Mouse (Mus musculus) 3134 (cell line): Measurements from ENCODE around the gene Lsm10.

Experiments
- DNase-seq: peaks from one replicate; pipeline ENCODE4 v3.0.0-alpha.2; 2011; ENCODE audit warnings: low spot score; ENCODE audit not compliant: insufficient read length; ENCODE audit errors: extremely low read depth

The Lsm10 gene

GRCm38 (mm10) chr4:126117116-126117515 lies 20.7 kb downstream of the Lsm10 start:
- no peak for DNase-seq

GRCm38 (mm10) chr4:126118651-126119050 lies 22.2 kb downstream of the Lsm10 start:
- DNase-seq = no peak

- no peak for DNase-seq
Observed at GRCm38 (mm10) chr4:126119051-126119450, 22.6 kb downstream of the Lsm10 start.

GRCm38 (mm10) chr4:126120052-126120451 lies 23.6 kb downstream of the Lsm10 start:
- no peak for DNase-seq

DNA sequence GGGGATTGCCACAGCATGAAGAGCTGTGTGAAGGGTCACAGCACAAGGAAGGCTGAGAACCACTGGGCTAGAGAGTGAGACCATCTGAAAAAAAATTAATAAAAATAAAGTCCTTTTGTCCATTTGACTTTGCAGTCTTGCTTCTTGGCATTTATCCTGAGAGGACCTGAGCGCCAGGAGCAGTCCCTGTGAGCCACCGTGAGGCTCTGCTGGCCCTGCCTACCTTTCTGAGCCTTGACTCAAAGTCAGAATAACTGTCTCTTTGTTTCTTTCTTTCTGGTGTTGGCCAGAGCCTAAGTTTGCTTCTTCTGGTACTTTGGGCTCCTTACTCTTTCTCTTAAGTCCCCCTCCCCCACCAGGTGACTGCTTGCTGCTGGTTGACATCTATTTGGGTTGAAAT lies 24.1 kb downstream of the Lsm10 start:
- DNase-seq = no peak

GRCm38 (mm10) chr4:126123309-126124040 lies 27.1 kb downstream of the Lsm10 start:
- DNase-seq = no peak

DNA sequence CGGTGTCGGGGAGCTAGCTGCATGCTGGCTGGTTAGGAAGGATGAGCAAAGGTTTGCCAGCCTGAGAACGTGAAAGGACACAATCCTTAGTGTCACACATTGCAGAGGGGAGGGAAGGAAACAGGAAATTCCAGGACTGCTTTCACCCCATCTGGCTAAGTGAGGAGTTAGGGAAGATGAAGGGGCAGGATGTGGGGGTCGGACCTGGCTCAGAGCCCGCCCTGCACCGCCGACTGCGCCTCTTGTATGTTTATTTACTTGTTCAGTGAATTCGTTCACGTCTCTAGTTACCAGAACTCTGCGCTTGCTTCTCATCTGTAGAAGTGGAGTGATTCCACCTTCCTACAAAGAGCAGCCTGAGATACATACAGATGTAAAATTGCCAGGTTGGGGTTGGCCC lies 34.1 kb downstream of the Lsm10 start:
- DNase-seq = no peak

- DNase-seq = peak; percentile 77
Observed at GRCm38 (mm10) chr4:126131290-126132121, 35.1 kb downstream of the Lsm10 start.

DNA sequence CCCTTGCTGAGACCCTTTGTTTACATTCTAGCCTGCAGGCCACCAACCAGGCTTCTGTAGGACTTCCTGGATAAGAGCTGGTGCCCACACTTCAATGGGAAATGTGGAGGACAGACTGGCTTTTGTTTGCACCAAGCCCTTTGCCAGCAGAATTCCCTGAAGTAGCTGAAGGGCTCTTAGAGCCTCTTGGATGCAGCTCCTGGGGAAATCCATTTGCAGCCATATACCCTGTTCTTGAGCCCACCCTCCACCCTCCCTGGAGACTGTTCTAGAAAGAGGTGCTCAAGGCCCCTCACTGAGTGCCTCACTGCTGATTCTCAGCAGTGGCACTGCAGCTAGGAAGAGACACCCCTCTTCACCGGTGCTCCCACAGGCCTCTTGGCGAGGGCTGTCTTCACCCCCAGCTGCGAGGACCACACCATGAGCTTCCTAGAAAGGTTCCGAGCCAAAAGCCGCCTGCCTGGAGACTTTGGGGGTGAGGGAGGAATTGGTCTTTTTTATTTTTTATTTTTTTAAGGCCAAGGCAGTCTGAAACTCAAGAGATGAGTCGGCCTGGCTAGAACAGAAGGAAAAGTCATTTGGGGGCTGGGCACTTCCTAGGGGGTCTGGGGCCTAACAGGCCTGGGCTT lies 36.3 kb downstream of the Lsm10 start:
- DNase-seq = no peak

DNA sequence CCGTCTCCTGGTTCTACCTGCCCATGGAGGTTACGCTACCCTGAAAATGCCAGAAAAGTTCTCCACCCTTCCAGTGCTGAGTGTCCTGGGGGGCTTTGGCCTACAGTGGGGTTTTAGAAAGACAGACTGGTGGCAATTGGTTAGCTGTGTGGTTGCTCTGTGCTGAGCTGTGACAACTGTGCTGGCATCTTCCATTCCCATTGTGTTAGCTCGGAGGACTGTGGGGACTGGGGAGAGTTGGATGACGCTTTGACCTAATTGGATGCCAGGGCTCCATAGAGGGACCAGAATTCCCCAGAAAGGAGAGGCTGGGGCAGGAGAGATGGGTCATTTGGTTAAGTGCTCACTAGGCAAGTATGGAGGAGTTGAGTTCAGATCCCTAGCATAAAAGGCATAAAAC lies 37.8 kb downstream of the Lsm10 start:
- DNase-seq = no peak

GRCm38 (mm10) chr4:126134639-126135038 lies 38.2 kb downstream of the Lsm10 start:
- DNase-seq = no peak

- no peak for DNase-seq
Observed at GRCm38 (mm10) chr4:126137773-126138172, 41.4 kb downstream of the Lsm10 start.

GRCm38 (mm10) chr4:126141021-126141420 lies 44.6 kb downstream of the Lsm10 start:
- DNase-seq = no peak

- no peak for DNase-seq
Observed at GRCm38 (mm10) chr4:126145396-126145795, 49.0 kb downstream of the Lsm10 start.

- no peak for DNase-seq
Observed at GRCm38 (mm10) chr4:126146974-126147532, 50.6 kb downstream of the Lsm10 start.

- DNase-seq = no peak
Observed at GRCm38 (mm10) chr4:126147533-126148160, 51.2 kb downstream of the Lsm10 start, which contains the start of gene Eva1b. TSS of gene Eva1b (plus strand) at chr4:126147744.
